Mouse (Mus musculus) right cerebral cortex, postnatal 10 days (tissue): ENCODE measurements around the gene Magee1.
"Not testable (repeated sequence)": the region's sequence is repeated elsewhere in the genome, so short reads cannot be mapped to it uniquely, and the experiment has no call there.

Source experiments
- DNase-seq, 2 experiments: peaks; one replicate each; pipeline ENCODE4 v3.0.0; 2021; ENCODE audit warnings: low spot score in 2 of 2

Magee1 gene

DNA sequence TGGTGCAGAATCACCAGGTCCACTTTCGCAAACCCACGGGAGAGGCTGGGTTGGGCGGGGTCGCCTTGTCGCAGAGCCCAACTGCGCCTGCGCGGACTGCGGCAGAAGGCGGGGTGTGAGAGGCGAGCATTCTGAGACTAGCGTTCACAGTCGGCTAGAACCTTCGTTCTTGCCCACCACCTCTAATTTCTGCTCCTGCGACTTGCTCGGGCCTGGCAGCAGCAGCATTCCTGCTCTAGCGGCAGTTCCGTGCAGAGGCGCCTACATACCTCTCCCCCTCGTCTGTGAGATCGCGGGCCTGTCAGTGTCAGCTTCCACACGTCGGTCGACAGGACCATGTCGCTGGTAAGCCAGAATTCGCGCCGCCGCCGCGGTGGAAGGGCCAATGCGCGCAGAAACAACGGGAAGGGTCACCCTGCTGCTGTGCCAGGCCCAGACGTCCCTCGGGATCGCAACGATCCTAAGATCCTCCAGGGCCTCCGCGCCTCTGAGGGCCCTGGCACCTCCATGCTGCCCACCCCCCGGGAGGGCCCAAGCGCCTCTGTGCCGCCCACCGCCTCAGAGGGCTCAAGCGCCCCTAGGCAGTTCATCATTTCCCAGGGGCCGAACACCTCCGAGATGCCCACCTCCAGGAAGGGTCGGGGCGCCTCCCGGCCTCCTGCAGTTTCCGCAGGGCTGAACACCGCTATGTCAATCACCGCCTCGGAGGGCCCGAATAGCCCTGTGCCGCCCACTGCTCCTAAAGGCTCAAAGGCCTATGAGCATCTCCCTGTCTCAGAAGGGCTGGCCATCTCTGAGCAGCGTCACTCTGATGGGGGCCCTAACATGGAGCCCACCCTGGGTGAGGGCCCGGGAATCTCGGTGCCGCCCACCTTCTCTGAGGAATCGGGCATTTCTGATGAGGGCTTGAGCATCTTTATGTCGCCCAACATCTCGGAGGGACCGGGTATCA is at the start of gene Magee1:
Magee1 (plus strand) TSS at position 104 of the 952 bp plus-strand sequence.
- DNase-seq = peak; percentile 89 to 91

DNA sequence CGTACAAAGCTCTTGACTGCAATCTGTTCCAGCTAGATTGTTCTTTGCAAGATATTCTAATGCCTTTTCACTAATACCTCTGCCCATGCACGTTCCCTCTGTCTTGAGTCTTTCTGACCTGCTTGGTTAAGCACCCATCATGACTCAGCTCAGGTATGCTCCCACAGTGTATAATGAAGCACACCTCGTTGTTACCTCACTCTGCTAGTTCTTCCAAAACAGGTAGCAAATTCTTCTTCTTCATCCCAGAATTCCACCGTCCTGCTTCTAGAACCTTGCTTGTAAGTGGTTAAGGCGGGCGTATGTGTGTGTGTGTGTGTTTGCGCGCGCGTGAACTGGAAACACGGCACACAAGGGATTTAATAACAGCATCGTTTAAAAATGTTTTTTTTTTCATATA is 41.0 kb upstream of the Magee1 start:
- DNase-seq = peak in 1 of 2 experiments; percentile 24

DNA sequence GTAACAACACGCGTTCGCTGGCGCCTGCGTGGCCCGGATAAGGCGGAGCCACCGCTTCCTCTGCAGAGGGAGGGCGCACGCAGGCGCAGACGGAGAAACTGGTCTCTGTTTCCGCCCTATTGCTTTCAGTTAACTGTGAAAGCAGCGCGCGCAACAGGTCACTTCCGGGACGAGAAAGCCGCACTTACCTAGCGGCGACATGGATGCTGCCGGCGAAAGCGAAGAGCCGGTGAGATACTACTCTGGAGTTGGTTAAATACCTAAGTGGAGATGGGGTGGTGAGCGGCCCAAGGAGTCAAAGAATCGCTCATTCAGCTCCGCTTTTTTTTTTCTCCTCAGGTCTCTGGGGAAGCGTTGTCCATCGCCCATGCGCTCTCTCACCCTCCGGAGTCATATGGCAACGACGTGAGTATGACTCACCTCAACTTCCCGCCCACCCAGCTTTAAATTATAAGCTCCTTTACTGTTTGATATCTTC is 40.5 kb upstream of the Magee1 start, which contains the start of gene Pbdc1:
Pbdc1 (plus strand) TSS at position 142 of the 478 bp plus-strand sequence.
- DNase-seq = peak; percentile 94 to 98

GRCm38 (mm10) chrX:105080096-105080495 is 40.1 kb upstream of the Magee1 start:
- DNase-seq = no peak

DNA sequence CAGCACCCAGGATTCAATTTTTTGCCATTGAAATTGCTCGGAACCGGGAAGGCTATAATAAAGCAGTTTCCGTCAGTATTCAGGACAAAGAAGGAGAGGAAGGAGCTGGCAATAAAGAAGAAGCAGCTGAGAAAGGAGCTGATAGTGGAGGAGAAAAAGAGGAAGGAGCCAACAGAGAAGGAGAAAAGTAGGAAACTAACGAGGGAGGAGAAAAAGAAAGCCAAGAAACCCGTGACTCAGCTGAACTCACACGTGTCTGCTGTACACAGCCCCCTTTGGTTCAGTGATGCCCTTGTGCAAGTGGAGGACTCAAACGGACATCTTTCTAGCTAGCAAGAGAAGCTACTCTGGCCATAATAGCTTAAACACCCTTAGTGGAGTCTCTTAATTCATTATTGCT is 37.2 kb upstream of the Magee1 start:
- DNase-seq = not testable (repeated sequence)

DNA sequence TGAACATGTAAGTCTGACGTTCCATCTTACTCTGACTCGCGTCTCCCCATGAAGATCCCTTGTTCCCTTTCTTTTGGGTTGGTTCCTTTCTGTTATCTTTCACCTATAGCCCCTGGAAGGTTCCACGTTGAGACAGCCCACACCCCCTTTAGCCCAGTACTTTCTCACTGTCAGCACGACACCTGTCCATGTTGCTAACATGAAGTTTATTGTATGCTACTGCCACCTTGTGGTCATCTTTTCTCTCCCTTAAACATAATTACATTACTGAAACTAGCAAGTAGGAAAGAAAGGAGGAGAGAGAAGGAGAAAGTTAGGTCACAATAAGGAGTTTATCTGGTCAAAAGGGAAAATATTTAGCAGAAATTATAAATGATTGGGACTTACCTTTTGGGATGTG is 16.0 kb upstream of the Magee1 start:
- no peak for DNase-seq

GRCm38 (mm10) chrX:105114994-105115393 is 5.2 kb upstream of the Magee1 start:
- no peak for DNase-seq

GRCm38 (mm10) chrX:105121227-105121865 is 1.2 kb downstream of the Magee1 start:
- peak; percentile 84 to 89 for DNase-seq

GRCm38 (mm10) chrX:105124903-105125302 is 4.7 kb downstream of the Magee1 start:
- peak in 1 of 2 experiments; percentile 31 for DNase-seq

DNA sequence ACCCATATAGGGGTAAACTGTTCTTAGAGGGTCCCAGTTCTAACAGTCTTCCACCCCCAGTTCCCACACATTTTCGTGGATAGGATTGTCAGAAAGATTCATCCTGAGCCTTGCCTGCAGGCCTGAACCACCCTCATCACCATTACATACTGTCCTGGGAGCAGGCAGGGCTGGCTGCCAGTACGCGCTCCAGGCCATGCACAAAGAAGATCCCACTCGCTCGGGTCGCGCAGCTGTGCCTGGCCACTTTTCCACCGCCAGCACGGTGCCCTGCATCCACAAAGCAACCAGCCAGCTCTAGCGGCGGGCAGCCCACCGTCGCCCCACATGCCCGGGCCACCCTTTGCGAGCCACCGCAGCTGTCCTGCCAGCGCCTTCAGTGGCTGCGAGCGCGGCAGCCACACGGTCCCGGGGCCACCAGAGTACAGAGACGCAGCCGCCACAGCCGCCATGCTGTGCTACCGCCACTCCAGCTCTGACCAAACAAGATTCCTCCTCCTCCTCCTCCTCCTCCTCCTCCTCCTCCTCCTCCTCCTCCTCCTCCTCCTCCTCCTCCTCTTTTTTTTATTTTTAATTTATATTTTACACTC is 31.8 kb downstream of the Magee1 start:
- DNase-seq = peak in 1 of 2 experiments; percentile 20

- not testable (repeated sequence) for DNase-seq
Observed at GRCm38 (mm10) chrX:105165007-105165406, 44.8 kb downstream of the Magee1 start.

DNA sequence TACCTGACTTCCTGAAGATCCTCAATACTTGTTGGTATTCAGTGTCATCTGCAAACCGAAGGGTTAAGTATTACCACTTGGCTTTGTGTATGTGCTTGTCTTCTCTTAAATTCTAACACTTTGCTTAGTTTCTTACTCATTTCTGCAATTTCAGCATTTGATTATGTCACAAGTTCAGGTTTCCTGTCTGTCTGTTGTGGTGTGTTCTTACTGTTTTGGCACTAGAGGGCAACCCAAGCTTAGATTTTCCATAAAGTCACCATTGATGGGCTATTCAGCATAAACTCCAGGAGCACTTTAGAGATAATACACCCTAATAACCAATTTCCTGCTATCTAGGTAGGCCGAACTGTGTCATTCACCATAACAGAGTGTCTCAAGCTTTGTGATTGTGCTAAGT is 47.0 kb downstream of the Magee1 start:
- DNase-seq = no peak
